Mouse (Mus musculus) layer of hippocampus, adult 11-12 months (tissue): ENCODE measurements around the gene Utf1.
A peak's percentile ranks its signal among the peaks of the same experiment; 100 is the strongest.

Experiments
- DNase-seq: peaks from one replicate; pipeline ENCODE4 v3.0.0; 2022; ENCODE audit warnings: low spot score

Gene Utf1

GRCm38 (mm10) chr7:139974307-139974706, 30.7 kb downstream of the Utf1 start:
- no peak for DNase-seq

- no peak for DNase-seq
Measured at GRCm38 (mm10) chr7:139975471-139975870, 31.9 kb downstream of the Utf1 start.

GRCm38 (mm10) chr7:139978278-139978892, 34.8 kb downstream of the Utf1 start, which contains the start of gene 6430531B16Rik:
Gene 6430531B16Rik (minus strand): TSS chr7:139978755.
- peak; percentile 88 for DNase-seq

- DNase-seq, result peak; percentile 31
Measured at GRCm38 (mm10) chr7:139979011-139979719, 35.6 kb downstream of the Utf1 start.

GRCm38 (mm10) chr7:139980778-139981177, 37.2 kb downstream of the Utf1 start:
- no peak for DNase-seq

- no peak for DNase-seq
Measured at GRCm38 (mm10) chr7:139982058-139982457, 38.5 kb downstream of the Utf1 start.

- DNase-seq, result no peak
Measured at GRCm38 (mm10) chr7:139984505-139984904, 40.9 kb downstream of the Utf1 start.

- DNase-seq, result no peak
Measured at GRCm38 (mm10) chr7:139988272-139988671, 44.7 kb downstream of the Utf1 start.

GRCm38 (mm10) chr7:139990864-139991394, 47.3 kb downstream of the Utf1 start:
- DNase-seq, result no peak

GRCm38 (mm10) chr7:139992406-139992805, 48.8 kb downstream of the Utf1 start, which contains the start of gene Adam8:
Gene Adam8 (minus strand): TSS chr7:139992562.
- DNase-seq, result no peak

GRCm38 (mm10) chr7:139993532-139993931, 49.9 kb downstream of the Utf1 start:
- no peak for DNase-seq

GRCm38 (mm10) chr7:139994202-139994601, 50.6 kb downstream of the Utf1 start:
- DNase-seq, result no peak

GRCm38 (mm10) chr7:139994676-139995075, 51.1 kb downstream of the Utf1 start:
- DNase-seq, result peak; percentile 80
